Mouse (Mus musculus) erythroid progenitor cell, adult 5-6 weeks (primary cell): ENCODE measurements around the gene Fbf1. TPM values are rescaled to one million over a fixed set of nuclear protein-coding genes. Genes with fewer than 3 reads are reported as not detected.
"Not testable (repeated sequence)": the region's sequence is repeated elsewhere in the genome, so short reads cannot be mapped to it uniquely, and the experiment has no call there.

Experiments
- ATAC-seq: replicated peaks from 2 replicates; pipeline ENCODE4 v1.8.0; 2016; ENCODE audit warnings: moderate number of reproducible peaks, mild to moderate bottlenecking, moderate TSS enrichment, inconsistent platforms; ENCODE audit not compliant: poor library complexity, low FRiP score, severe bottlenecking
- total RNA-seq, 2 experiments: library from RNA; stranded (forward) in 1 of 2; stranded (reverse) in 1 of 2; fragments of 150-400 nt in 1 of 2; fragments of 186-747, 209-891 nt in 1 of 2; gene quantifications; 2 replicates each; pipeline versions ENCODE4 v1.2.3 to v1.2.4; 2015 to 2017; ENCODE audit warnings: low replicate concordance in 2 of 2

The Fbf1 gene
- total RNA-seq, 2 experiments from 2014 or later: 27.5 to 32.7 TPM

GRCm38 (mm10) chr11:116142211-116142991, 25.6 kb downstream of the Fbf1 start:
- peak; percentile 61 for ATAC-seq

- peak; percentile 76 for ATAC-seq
Observed at GRCm38 (mm10) chr11:116138468-116139138, 29.4 kb downstream of the Fbf1 start, which contains the start of gene Mrpl38. Mrpl38 (minus strand) TSS chr11:116138868.

GRCm38 (mm10) chr11:116138096-116138467, 29.9 kb downstream of the Fbf1 start:
- ATAC-seq: no peak

GRCm38 (mm10) chr11:116134171-116134570, 33.8 kb downstream of the Fbf1 start:
- no peak for ATAC-seq

- ATAC-seq: no peak
Observed at GRCm38 (mm10) chr11:116133497-116133896, 34.5 kb downstream of the Fbf1 start.

- no peak for ATAC-seq
Observed at GRCm38 (mm10) chr11:116132366-116133333, 35.3 kb downstream of the Fbf1 start.

GRCm38 (mm10) chr11:116131349-116132170, 36.4 kb downstream of the Fbf1 start:
- no peak for ATAC-seq

GRCm38 (mm10) chr11:116130488-116131205, 37.3 kb downstream of the Fbf1 start, which contains the start of gene Trim65:
Trim65 (minus strand) TSS chr11:116131128.
- ATAC-seq: peak; percentile 81

GRCm38 (mm10) chr11:116129993-116130487, 37.9 kb downstream of the Fbf1 start:
- ATAC-seq: no peak

GRCm38 (mm10) chr11:116129091-116129790, 38.7 kb downstream of the Fbf1 start:
- no peak for ATAC-seq

- no peak for ATAC-seq
Observed at GRCm38 (mm10) chr11:116127986-116128385, 40.0 kb downstream of the Fbf1 start.

GRCm38 (mm10) chr11:116127156-116127980, 40.6 kb downstream of the Fbf1 start, which contains the start of gene Trim47:
Trim47 (minus strand) TSS chr11:116127210.
- ATAC-seq: peak; percentile 28; the same call in 1 of the 2 replicates

- ATAC-seq: no peak
Observed at GRCm38 (mm10) chr11:116126261-116126660, 41.7 kb downstream of the Fbf1 start.

GRCm38 (mm10) chr11:116121731-116122245, 46.2 kb downstream of the Fbf1 start:
- not testable (repeated sequence) for ATAC-seq

- 0 out of 2 replicates have a peak, but pooled peaks have one; percentile 54 for ATAC-seq
Observed at GRCm38 (mm10) chr11:116117819-116118218, 50.1 kb downstream of the Fbf1 start.

- peak; percentile 78 for ATAC-seq
Observed at GRCm38 (mm10) chr11:116117241-116117640, 50.7 kb downstream of the Fbf1 start.
